Mouse (Mus musculus) embryonic fibroblast, embryonic 13.5 days (primary cell): ENCODE measurements around the gene Lrrc4. TPM values are rescaled to one million over a fixed set of nuclear protein-coding genes. Genes with fewer than 3 reads are reported as not detected.

ENCODE experiments used
- H3K27ac ChIP-seq: 2 replicates; pipeline ENCODE4 v1.5.1; 2012; ENCODE audit warnings: low read length, control low read depth, inconsistent platforms; ENCODE audit not compliant: insufficient read depth
- H3K4me1 ChIP-seq: 2 replicates; pipeline ENCODE4 v1.6.1; 2011; ENCODE audit warnings: low read length; ENCODE audit not compliant: control insufficient read depth, insufficient read depth
- H3K4me3 ChIP-seq: 2 replicates; pipeline ENCODE4 v1.5.1; 2011; ENCODE audit warnings: mild to moderate bottlenecking, control low read depth, low read length; ENCODE audit not compliant: insufficient read depth
- CTCF ChIP-seq: IDR thresholded peaks from 2 replicates; pipeline ENCODE4 v1.5.1; 2011; ENCODE audit warnings: mild to moderate bottlenecking, control low read depth, low read length, moderate library complexity, borderline replicate concordance; ENCODE audit not compliant: insufficient read depth
- POLR2A ChIP-seq: IDR thresholded peaks from 2 replicates; pipeline ENCODE4 v1.6.1; 2011; ENCODE audit warnings: low read depth, mild to moderate bottlenecking, control low read depth, low read length, moderate library complexity
- polyA plus RNA-seq: library from polyadenylated mRNA; stranded (reverse); fragments of >200 nt; gene quantifications from 2 replicates; pipeline ENCODE4 v1.2.4, GENCODE M21; 2011; ENCODE audit warnings: low read depth; ENCODE audit not compliant: missing spikeins, insufficient read length

Lrrc4 gene
- polyA plus RNA-seq, 1 experiment: 0.37 TPM

DNA sequence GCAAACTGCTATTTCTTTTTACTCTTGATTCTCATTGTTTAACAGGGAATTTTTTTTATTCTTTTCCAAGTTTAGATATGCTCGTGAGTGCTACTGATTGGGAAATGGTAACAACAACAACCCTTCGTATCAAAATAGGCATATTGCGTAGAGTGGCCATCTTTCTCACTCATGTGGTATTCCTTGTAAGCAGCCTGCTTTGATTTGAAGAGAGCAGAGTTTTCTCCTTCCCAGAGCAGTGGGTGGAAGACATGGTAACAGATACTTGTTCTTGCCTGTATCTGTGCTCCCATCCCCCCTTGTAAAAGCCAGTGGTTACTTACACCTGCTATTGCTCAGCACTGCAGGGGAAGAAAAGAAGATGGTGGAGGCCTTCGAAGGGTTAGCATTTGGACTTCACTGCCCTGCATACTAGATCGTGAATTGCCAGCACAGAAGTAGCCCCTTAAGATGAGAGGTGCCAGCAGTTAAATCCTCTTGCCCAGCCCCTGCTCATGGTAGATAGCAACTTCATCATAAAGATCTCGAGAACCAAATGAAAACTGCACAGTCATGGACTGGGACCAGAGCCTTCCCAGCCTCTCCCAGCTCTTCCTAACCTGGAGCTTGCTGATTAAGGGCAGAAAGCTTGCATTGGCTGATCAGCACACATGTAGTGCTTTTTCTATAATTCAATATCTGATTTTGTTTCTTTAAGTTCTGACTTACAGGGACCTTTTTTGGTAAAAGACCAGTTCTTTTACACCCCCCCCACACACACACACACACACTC, 77.2 kb downstream of the Lrrc4 start:
- no peak overlapping the region for H3K27ac ChIP-seq
- no peak for TF ChIP-seq CTCF
- no peak for TF ChIP-seq POLR2A
- no peaks in the 10 kb centered on the region; the same call in 1 of the 2 replicates for H3K4me1 ChIP-seq
- H3K4me3 ChIP-seq: no peak overlapping the region

DNA sequence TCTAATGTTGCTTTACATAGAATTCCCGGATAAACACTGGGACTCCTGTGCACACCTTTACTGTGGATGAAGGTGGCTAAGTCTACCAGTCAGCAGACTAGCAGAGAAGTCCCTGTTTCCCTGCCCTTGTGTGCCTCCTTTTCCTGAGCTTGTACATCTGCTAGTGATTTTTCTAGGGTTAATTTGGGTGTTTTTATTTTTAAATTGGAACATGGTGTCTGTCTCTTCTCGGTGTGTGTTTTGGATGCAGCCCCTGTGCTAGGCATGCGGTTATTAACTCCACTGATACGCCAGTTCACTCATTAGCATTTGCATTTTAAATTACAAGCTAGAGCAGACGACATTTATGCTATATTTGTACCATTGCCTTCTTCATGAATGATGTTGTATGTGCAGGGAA, 77.9 kb downstream of the Lrrc4 start:
- no peak overlapping the region for H3K27ac ChIP-seq
- no peak for TF ChIP-seq POLR2A
- no peak for TF ChIP-seq CTCF
- no peak overlapping the region for H3K4me3 ChIP-seq
- H3K4me1 ChIP-seq: no peaks in the 10 kb centered on the region

DNA sequence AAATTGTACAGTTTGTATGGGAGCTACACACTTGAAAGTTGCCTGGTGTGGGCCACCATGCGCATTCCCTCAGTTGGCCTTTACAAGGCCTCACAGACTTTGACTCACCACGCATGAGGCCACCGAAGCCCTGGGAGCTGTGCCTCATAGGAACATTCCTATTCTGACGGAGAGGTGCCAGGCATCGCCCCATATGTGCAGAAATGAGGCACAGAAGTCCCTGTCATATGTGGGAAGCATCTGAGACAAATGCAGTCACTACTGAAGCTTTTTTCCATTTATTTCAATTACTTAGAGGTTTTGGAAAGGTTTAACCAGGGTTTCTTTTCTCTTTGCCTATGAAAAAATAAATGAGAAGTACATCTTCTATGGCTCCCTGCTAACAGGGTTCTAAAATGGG, 78.3 kb downstream of the Lrrc4 start:
- H3K27ac ChIP-seq: no peak overlapping the region
- TF ChIP-seq CTCF (no peak), POLR2A (no peak)
- no peak overlapping the region for H3K4me3 ChIP-seq
- H3K4me1 ChIP-seq: no peaks in the 10 kb centered on the region

DNA sequence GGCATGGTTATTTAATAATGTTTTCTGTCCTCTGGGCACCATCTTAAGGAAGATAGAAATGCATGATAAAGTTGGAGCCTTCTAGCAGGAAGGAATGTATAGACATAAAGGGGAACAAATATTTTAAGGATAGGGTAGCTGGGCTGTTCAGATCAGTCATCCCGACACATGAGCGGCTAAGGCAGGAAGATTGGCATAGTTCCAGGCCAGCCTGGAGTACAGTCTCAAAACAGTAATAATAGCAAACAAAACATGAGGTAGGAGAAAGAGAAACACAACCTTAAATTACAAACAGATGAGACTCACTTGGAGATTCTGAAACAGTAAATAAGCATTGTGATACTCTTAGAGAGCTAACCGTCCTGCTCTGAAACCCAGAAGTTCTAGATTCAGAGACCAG, 80.4 kb downstream of the Lrrc4 start:
- no peaks in the 10 kb centered on the region for H3K4me1 ChIP-seq
- no peak for TF ChIP-seq CTCF
- no peak for TF ChIP-seq POLR2A
- H3K4me3 ChIP-seq: no peak overlapping the region
- H3K27ac ChIP-seq: no peak overlapping the region

DNA sequence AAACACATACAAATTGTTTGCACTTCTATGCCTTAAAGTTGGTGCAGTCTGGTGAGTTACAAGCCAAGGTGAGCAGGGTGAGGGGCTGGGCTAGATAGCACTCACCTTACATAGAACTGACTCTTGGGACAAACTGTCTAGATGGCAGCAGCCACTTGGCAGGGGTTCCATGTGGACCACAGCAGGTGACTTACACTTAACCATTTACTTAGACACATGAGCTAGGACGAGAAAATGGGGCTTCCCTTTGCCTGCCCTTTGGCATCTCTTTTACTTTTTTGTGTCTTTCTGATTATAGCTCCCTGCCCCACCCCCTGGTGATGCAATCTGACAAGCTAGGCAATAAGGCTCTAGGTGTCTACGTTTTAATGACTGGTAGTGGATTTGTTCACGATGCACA, 82.3 kb downstream of the Lrrc4 start:
- TF ChIP-seq POLR2A (no peak), CTCF (no peak)
- no peaks in the 10 kb centered on the region for H3K4me1 ChIP-seq

DNA sequence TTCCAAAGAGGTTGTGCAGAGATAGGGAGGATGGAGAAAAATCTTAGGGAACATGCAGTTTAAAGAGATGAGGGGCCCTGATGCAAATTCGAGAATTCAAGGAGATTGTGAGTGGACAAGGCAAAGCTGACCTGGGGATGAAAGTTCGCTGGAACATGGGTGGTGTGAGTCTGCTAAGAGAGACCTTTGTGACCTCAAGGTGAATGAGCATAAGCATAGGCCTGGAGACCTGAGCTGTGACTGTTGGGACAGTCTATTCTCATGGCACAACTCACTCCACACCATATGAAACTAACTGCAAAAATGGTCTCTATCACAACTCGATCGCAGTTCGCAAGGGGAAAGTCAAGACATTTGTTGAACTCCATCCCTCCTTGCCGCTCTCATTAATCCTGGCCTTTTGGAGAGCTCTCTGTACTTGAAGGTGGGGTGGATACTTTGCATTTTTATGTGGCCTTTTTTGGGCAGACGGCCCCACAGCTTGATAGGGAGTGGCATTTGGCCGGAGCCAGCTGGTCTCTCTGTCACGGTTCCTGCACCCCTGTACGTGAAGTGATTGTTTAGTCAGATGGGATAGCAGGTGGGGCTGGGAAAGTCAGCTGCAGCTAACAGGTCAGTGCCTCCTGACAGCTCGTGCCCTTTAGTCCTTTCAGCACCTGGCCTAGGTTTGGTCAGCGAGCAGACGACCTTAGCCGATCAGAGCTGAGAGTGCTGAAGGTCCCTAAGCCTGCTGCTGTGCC, 83.4 kb downstream of the Lrrc4 start:
- TF ChIP-seq CTCF: no peak
- no peak for TF ChIP-seq POLR2A
- no peaks in the 10 kb centered on the region for H3K4me1 ChIP-seq

More for the DNA sequence above, 82.3 kb downstream of the Lrrc4 start:
- Histone ChIP-seq H3K27ac (no peak overlapping the region), H3K4me3 (no peak overlapping the region)

DNA sequence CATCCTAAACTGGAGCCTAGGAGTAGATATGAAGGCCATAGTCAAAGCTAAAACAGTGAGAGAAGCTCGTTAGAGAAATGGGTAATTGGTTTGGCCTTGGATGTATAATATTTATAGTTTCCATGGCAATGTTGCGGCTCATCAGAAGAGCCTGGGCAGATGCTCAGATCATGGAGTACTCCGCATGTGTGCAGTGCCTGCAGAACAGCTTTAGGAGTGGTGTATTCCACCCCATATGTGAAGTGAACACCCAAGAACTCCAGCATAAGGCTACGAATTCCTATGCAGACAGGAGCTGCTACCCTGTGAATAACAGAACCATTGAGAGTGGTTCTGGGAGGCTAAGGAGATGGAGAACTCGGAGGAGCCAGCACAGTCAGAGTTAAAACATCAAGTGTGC, 84.5 kb downstream of the Lrrc4 start:
- TF ChIP-seq POLR2A (no peak), CTCF (no peak)
- no peak overlapping the region for H3K4me3 ChIP-seq
- H3K27ac ChIP-seq: no peak overlapping the region
- H3K4me1 ChIP-seq: no peaks in the 10 kb centered on the region; the same call in 1 of the 2 replicates

More for the DNA sequence above, 83.4 kb downstream of the Lrrc4 start:
- Histone ChIP-seq H3K27ac (no peak overlapping the region), H3K4me3 (no peak overlapping the region)

DNA sequence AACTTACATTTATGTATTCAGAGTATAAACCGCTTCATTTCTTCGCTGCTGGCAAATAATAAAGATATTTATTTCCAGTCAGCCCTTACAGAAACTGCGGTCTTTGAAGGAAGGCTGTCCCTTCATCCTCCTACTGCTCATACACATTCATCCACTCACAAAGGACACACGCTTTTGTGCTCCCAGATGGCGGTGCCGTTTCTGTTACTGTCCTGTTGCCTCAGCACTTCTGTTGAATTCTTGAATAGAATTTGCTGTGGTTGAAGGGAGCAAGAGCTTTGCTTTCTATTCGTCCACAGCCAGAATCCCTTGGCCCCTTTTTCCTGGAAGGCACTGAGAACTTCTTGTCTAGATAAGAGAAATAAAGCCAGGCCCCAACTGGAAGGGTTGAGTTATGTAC, 85.7 kb downstream of the Lrrc4 start:
- TF ChIP-seq CTCF (no peak), POLR2A (no peak)
- Histone ChIP-seq H3K27ac (no peak overlapping the region), H3K4me3 (no peak overlapping the region), H3K4me1 (no peaks in the 10 kb centered on the region; the same call in 1 of the 2 replicates)

DNA sequence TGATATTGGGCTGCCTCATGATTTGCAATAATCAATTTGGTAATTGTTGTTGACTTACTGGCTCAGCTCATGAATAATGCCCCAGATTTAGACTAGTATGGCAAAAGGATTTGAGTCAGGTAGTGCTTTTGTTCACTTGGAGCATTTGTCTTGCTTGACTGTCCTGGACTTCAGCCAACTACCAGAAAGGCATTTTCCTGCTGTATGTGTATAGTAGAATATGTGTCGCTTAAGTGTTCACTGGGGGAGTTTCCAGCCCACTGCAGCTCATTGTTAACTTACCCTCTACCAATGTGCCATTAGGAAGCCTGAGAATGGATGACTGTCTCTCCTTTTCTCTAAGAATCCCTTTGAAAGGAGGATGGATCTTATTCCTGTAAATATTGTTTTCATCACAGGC, 88.0 kb downstream of the Lrrc4 start:
- no peak for TF ChIP-seq POLR2A
- TF ChIP-seq CTCF: no peak
- H3K4me3 ChIP-seq: no peak overlapping the region
- no peaks in the 10 kb centered on the region; the same call in 1 of the 2 replicates for H3K4me1 ChIP-seq
- H3K27ac ChIP-seq: no peak overlapping the region

DNA sequence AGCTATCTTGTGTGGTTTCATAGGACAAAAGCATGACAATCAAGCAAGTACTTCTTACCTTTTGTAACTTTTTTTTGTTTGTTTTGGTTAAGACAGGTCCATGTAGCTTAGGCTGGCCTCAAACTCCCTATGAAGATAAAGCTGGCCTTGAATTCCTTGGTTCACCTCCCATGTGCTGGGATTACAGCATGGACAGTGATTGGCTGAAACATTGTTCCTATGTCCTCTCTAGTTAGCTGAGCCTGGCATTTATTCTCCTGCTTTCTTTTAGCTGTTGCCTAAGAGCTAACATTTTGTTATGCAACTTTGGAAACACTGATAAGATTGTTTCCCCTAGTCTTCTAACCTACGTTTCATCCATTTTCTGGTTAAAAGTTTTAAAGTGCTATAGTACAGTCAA, 93.9 kb downstream of the Lrrc4 start:
- no peaks in the 10 kb centered on the region; the same call in 1 of the 2 replicates for H3K4me1 ChIP-seq
- TF ChIP-seq CTCF (no peak), POLR2A (no peak)
- no peak overlapping the region for H3K27ac ChIP-seq
- no peak overlapping the region for H3K4me3 ChIP-seq
